Mouse (Mus musculus): ENCODE measurements around the gene Sufu.

The Sufu gene

GRCm38 (mm10) chr19:46499836-46500580 lies 103.3 kb downstream of the Sufu start:
- DNase-seq (ENCODE audit: low read depth, low spot score), result peak; percentile 97

- no peak for DNase-seq (ENCODE audit: low read depth, low spot score)
These were observed 104.1 kb downstream of the Sufu start for GRCm38 (mm10) chr19:46500581-46501341.

GRCm38 (mm10) chr19:46501401-46502068 lies 104.8 kb downstream of the Sufu start, which contains the start of gene Trim8:
Gene Trim8, plus strand, starts transcription at chr19:46501702.
- peak; percentile 55 for DNase-seq (ENCODE audit: low read depth, low spot score)

- DNase-seq (ENCODE audit: low read depth, low spot score), result no peak
These were observed 105.4 kb downstream of the Sufu start for GRCm38 (mm10) chr19:46502069-46502455.

GRCm38 (mm10) chr19:46502471-46503166 lies 105.9 kb downstream of the Sufu start:
- DNase-seq (ENCODE audit: low read depth, low spot score), result no peak

- DNase-seq (ENCODE audit: low read depth, low spot score), result no peak
These were observed 106.8 kb downstream of the Sufu start for GRCm38 (mm10) chr19:46503351-46504084.

GRCm38 (mm10) chr19:46504085-46504552 lies 107.4 kb downstream of the Sufu start:
- DNase-seq (ENCODE audit: low read depth, low spot score), result no peak

- no peak for DNase-seq (ENCODE audit: low read depth, low spot score)
These were observed 108.2 kb downstream of the Sufu start for GRCm38 (mm10) chr19:46504822-46505417.

GRCm38 (mm10) chr19:46505646-46506371 lies 109.1 kb downstream of the Sufu start:
- no peak for DNase-seq (ENCODE audit: low read depth, low spot score)

GRCm38 (mm10) chr19:46506372-46506717 lies 109.6 kb downstream of the Sufu start:
- no peak for DNase-seq (ENCODE audit: low read depth, low spot score)

- no peak for DNase-seq (ENCODE audit: low read depth, low spot score)
These were observed 110.5 kb downstream of the Sufu start for GRCm38 (mm10) chr19:46507181-46507581.

GRCm38 (mm10) chr19:46507806-46508205 lies 111.1 kb downstream of the Sufu start:
- no peak for DNase-seq (ENCODE audit: low read depth, low spot score)

GRCm38 (mm10) chr19:46508738-46509137 lies 112.0 kb downstream of the Sufu start:
- DNase-seq (ENCODE audit: low read depth, low spot score), result no peak

GRCm38 (mm10) chr19:46509202-46509601 lies 112.5 kb downstream of the Sufu start:
- no peak for DNase-seq (ENCODE audit: low read depth, low spot score)

GRCm38 (mm10) chr19:46509736-46510135 lies 113.0 kb downstream of the Sufu start:
- no peak for DNase-seq (ENCODE audit: low read depth, low spot score)

- DNase-seq (ENCODE audit: low read depth, low spot score), result no peak
These were observed 113.7 kb downstream of the Sufu start for GRCm38 (mm10) chr19:46510401-46510800.

- DNase-seq (ENCODE audit: low read depth, low spot score), result no peak
These were observed 114.1 kb downstream of the Sufu start for GRCm38 (mm10) chr19:46510824-46511223.

- DNase-seq (ENCODE audit: low read depth, low spot score), result no peak
These were observed 114.6 kb downstream of the Sufu start for GRCm38 (mm10) chr19:46511263-46511662.

- no peak for DNase-seq (ENCODE audit: low read depth, low spot score)
These were observed 117.7 kb downstream of the Sufu start for GRCm38 (mm10) chr19:46514387-46514786.

GRCm38 (mm10) chr19:46515287-46515821 lies 118.7 kb downstream of the Sufu start:
- DNase-seq (ENCODE audit: low read depth, low spot score), result no peak
